Mouse (Mus musculus) common myeloid progenitor, adult 5-6 weeks (primary cell): Measurements from ENCODE around the gene Pex11b. TPM values are rescaled to one million over a fixed set of nuclear protein-coding genes. Genes with fewer than 3 reads are reported as not detected.
A peak's percentile ranks its signal among the peaks of the same experiment; 100 is the strongest.
"Not testable (repeated sequence)": the region's sequence is repeated elsewhere in the genome, so short reads cannot be mapped to it uniquely, and the experiment has no call there.

Experiments used
- ATAC-seq: replicated peaks from 2 replicates; pipeline ENCODE4 v1.8.0; 2016; ENCODE audit warnings: low read depth, mild to moderate bottlenecking, moderate TSS enrichment, inconsistent platforms; ENCODE audit not compliant: poor library complexity, severe bottlenecking
- total RNA-seq: library from RNA; stranded (forward); fragments of 200-1000, 187-1606 nt; gene quantifications from 2 replicates; pipeline ENCODE4 v1.2.3, GENCODE M21; 2017

Pex11b gene
- total RNA-seq, 1 experiment from 2014 or later, result 20.1 TPM

DNA sequence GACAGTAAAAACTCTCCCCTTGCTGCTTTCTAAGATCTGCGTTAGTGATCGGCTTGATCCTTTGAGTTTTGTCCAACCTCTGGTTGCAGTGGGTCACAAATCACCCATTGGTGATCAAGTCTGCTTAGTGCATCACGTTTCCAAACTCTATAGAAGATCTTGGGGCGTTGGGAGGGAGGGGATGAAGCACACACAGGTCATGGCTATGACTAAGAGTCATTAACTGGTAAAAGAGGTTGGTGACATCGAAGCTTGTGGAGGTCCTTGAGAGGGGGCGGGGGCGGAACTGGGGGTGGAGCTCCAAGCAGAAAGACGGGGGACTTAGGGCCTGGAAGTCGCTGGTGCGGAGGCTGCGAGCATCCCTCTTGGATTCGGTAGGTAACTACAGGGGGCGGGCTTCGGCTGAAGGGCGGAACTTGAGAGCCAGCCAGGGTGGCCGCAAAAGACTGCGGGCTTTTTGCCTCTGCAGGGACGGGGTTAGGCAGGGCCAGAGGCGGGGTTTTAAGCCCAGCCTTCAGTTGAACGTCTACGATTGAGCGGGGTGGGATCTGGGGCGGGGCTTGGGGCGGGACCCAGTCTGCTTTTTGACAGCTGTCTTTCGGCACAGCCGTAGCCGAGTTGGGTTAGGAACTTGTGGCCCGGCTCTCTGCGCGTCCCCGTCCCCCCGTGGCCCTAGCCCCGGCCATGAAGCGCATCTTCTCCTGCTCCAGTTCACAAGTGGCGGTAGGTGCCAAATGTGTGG is 34.7 kb downstream of the Pex11b start, which contains the start of gene Ankrd35:
Ankrd35 (plus strand) TSS at position 405 of the 742 bp plus-strand sequence.
- ATAC-seq, result peak; percentile 96

DNA sequence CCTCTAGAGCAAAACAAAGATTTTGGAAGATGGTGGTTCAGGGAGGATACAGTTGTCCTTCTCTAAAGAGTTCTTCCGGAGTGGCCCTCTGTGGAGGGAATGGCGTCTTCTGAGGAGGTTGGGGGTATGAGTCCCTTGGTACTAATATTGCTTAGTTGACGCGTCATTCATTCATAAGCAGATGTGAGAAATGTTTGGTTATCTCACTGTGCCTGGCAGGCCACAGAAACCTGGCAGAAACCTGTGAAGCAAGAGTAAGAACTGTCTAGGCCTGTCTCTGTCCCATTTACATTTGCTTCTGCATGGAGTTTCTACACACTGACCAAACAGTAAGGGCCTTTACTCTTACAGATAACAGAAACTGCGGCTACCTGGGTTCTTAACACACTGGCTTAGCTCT is 36.3 kb downstream of the Pex11b start:
- no peak for ATAC-seq

DNA sequence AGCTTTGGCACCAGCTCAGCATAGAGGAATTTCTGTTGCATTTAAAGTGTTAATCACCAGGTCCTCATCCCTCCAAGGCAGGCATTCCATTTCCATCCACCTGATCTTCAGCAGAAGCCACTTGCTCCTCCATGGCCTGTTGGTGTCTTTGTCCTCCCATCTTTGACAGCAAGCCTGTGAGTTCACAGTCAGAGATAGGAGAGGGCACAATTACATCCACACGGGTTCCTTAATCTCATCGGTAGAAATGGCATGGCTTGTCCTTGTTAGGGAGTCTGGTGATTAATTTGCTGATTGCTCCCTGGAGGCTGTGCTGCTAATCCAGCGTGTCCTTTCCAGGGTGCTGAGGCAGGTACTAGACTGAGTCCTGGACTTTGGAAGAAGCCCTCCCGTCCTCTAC is 38.3 kb downstream of the Pex11b start:
- ATAC-seq, result no peak

DNA sequence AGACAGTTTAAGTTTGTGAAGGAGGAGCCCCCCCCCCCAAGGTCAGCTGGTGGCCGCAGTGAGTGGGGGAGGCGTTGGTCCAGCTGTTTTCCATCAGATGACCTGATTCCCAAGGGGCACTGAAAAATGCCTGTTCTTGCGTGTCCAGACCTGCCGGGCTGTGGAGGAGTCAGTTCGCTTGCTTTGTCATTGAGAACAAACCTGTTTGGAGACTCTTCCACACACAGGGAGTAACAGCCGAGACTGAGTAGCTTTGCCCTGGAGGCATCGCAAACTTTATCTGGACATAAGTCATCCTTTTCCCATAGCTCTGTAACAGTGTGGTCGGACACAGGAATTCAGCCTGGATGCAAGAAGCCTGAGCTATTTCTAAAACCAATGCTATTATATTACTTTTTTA is 39.3 kb downstream of the Pex11b start:
- no peak for ATAC-seq

DNA sequence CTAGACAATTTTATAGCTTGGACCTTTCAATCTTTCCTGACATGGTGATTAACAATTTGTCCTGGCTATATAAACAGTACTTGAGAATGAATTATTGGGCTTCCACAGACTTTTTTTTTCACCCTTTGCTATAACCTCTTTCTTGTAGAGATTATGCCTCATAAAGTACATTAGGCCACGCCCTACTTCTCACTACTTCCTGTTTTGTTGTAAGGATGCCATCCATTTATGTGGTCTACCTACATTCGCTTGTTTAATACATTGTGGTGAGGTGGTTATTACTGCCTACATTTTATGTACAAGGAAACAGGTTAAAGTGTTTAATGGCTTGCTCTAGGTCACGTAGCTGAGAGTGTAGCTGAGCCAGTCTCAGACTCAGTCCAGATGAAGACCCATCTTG is 40.0 kb downstream of the Pex11b start:
- peak; percentile 67 for ATAC-seq

DNA sequence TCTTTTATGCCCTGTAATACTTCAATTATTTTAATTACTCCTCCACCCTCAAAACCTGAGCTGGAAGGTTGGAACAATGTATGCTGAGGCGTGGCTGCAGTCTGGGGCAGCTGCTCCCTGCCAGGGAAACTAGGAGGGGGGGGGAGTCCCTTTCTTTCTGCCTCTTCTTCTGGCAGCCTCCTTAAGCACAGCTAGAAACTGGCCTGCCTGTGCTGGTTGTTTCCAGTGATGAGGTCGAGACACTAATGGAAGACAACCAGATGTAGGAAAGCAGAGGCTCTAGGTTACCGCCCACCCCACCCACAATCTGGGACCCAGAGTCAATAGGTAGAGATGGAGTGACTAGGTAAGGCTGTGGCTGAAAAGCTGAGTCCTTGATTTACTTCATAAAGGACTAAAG is 40.5 kb downstream of the Pex11b start:
- ATAC-seq, result no peak

DNA sequence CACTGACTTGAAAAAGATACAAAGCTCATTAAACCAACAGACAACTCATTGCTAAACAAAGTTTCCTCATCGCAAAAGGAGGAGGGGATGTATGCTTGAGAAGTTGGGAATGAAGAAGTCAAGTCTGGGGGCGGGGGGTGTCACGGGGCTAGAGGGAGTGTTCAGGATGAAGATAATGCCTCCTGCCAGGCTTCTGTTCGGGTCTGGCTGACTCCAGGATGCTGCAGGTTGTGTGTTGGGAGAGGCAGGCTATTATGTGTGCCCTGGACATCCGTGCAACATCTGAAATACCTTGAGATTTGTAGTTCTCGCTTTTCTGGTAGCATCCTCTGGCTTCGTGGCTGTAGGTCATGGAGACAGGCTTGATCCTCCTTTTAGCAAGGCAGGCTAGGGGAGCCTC is 43.3 kb downstream of the Pex11b start:
- no peak for ATAC-seq

DNA sequence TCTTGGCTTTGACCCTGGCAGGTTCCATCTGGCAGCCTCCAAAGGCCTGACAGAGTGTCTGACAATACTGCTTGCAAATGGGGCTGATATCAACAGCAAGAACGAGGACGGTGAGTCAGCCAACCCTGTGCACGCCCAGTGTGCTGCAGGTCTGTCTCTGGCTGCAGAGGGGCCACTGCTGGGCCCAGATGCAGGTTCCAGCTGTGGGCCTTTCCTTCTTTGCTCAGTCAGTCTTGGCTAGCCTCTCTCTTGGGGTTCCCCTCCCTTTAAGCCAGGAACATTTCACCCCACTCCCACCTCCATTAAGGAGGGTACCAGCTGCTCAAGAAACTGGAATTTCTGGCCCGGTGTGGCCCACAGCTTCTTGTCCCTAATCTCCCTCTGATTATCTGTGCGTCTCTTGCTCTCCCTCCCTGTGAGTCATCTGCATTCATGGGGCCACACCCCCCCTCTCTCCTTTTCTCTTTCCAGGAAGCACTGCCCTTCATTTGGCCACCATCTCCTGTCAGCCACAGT is 44.0 kb downstream of the Pex11b start:
- ATAC-seq, result no peak

DNA sequence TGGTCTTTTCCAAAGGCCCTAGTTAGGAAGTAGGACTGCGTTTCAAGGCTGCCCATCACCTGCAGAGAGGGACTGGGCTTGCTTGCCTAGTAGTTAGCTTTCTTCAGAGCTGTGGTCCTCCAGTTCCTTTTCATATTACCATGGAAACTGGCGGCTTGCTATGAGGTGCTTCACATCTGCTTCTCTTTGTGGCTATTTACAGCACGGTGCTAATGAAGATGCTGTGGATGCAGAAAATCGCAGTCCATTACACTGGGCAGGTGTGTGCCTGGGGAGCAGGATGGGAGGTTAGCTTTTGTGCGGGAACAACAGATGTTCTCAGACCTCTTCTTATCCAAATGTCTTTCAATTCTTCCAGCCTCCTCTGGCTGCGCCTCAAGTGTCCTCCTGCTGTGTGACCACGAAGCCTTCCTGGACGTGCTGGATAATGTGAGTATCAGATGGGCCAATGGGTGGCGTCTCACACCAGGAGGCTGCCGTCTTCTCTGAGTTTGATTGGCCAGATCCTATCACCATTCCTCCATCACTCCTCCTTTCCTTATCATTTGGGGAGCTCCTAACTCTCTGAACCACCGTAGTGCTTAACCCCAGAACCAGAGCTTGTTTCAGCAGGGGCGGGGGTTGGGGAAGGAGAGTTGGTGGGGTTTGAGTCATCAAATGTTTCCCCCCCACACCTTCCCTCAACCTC is 45.2 kb downstream of the Pex11b start:
- ATAC-seq, result no peak

DNA sequence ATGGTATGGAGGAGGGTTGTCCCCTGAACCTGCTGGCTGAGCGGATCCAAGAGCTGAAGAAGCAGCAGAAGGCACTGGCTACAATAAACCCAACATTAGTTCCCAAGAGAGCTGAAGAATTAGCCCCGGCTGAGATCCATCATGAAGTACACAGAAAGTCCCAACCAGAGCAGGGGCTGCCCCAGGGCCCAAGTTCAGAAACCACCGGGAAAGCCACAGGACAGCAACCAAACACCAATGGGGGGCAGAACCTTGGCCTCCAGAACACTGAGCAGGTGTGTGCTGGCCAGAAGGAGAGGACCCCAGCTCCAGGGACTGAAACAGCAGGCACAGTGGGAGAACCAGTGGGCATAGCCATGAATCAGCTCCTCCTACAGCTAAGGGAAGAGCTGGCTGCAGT is 48.3 kb downstream of the Pex11b start:
- ATAC-seq, result no peak

DNA sequence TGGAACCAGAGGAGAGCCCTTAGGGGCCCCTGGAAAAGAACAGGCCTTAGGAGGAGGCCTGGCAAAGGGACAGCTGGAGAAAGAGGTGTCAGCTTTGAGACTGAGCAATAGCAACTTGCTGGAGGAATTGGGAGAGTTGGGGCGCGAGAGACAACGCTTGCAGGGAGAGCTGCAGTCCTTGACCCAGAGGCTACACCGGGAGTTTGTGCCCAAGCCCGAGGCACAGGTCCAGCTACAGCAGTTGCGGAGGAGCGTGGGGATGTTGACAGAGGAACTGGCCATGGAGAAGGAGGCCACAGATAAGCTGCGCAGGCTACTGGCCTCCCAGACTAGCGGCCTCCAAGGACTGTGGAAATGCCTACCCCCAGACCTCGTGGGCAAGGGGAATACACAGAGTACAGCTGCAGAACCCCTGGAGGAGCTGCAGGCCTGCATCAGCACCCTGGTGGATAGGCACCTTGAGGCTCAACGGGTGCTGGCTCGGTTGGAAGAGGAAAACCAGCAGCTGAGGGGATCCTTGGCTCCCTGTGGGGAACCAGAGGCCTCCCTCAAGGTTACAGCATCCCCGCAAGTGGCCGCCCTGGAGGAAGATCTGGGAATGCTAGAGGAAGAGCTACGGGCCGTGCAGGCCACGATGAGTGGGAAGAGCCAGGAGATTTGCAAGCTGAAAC is 49.1 kb downstream of the Pex11b start:
- ATAC-seq, result no peak

DNA sequence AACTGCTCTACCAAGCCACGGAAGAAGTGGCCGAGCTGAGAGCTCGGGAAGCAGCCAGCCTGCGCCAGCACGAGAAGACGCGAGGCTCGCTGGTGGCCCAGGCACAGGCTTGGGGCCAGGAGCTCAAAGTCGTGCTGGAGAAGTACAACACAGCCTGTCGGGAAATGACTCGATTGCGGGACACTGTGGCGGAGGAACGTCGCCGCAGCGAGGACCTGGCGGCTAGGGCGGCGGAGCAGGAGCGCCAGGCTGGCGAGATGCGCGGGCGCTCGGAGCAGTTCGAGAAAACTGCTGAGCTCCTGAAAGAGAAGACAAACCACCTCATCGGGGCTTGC is 49.6 kb downstream of the Pex11b start:
- ATAC-seq, result peak; percentile 47; the same call in 1 of the 2 replicates

DNA sequence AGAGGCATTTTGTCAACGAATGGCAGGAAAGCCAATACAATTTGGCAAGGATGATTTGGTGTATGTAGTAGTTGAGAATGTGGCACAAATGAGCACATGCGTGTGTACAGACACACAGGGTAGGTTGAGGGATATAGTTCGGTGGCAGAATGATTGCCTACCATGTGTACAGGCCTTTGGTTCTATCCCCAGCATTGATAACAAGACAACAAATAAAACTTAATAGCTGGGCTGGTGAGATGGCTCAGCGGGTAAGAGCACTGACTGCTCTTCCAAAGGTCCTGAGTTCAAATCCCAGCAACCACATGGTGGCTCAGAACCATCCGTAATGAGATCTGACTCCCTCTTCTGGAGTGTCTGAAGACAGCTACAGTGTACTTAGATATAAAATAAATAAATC is 50.9 kb downstream of the Pex11b start:
- not testable (repeated sequence) for ATAC-seq

DNA sequence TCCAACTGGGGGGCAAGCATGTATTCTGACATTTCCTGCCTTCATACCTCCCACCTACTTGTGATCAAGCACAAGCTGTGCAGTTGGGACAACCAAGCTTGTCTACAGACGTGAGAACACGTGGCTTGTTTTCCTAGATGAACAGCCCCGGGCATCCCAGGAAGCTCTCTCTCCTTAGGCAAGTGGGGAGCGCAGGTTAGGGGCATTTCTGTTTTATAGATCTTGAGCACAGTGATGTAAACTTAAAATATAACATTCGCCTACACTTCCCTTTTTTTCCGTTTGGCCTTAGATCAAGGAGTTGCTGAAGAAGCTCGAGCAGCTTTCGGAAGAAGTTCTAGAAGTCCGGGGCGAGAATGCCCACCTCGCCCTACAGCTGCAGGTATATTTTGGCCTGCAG is 53.7 kb downstream of the Pex11b start:
- ATAC-seq, result no peak

DNA sequence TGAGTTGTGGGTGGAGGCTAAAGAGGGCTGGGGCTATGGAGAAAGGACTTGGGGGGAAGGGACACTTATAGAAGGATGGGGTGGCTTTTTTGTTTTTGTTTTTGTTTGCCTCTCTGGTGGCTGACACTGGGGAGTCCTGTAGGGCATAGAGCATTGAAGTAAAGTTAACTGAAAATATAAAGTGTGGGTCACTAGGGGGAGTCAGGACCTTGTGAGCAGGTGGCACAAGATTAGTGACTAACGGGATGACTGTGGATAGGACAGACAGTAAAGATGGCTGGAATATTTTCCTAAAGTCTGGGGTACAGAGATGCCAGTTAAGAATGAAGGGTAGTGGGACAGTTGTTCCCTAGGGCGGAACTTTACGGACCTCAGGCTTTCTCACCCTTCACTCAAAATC is 55.1 kb downstream of the Pex11b start:
- peak; percentile 85 for ATAC-seq

DNA sequence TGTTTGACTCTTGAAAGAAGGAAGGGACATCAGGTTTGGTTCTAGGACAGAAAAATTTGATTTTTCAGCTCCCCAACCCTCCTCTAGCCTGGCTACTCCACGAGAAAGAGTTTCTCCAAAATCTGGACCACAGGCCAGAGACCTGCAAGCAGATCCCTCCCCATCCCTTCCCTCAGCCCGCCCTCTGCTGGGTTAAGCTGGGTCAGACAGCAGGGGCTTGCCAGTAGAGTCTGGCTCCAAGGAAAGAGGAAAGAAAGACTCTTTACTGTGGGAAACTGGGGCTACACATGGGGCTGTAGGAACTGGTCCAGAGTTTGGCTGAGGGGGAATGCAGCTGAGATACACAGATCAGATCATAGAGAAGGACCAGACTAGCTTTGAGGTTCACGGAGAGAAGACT is 57.3 kb downstream of the Pex11b start:
- no peak for ATAC-seq

DNA sequence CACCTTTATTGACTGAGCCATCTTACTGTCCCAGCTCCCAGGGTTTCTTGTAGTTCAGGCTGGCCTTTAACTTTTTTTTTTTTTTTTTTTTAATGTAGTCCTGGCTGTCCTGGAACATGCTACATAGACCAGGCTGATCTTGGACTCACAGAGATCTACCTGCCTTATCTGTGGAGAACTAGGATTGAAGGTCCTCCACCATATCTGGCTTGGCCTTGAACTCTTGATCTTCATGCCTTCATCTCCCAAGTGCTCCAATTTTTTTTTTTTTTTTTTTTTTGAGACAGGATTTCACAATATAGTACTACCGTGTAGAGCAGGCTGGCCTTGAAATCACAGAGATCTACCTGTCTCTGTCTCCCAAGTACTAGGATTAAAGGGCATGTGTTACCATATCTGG is 58.4 kb downstream of the Pex11b start:
- no peak for ATAC-seq
